Mouse (Mus musculus) heart, embryonic 12.5 days (tissue): Measurements from ENCODE around the gene Hist1h2ah. TPM values are rescaled to one million over a fixed set of nuclear protein-coding genes. Genes with fewer than 3 reads are reported as not detected.
A peak's percentile ranks its signal among the peaks of the same experiment; 100 is the strongest.

Experiments used
- ATAC-seq: fragments of 200-750 bp; cut with Nextera tagmentation; 2 replicates; pipeline ENCODE4 v1.8.0; 2017; ENCODE audit warnings: moderate TSS enrichment, moderate library complexity; ENCODE audit not compliant: insufficient number of reproducible peaks, low FRiP score
- H3K27ac ChIP-seq: fragments of 300-500 bp; sonication (generic); 2 replicates; pipeline ENCODE4 v1.5.1; 2016; ENCODE audit warnings: mild to moderate bottlenecking, moderate library complexity; ENCODE audit not compliant: poor library complexity, severe bottlenecking
- H3K27me3 ChIP-seq: fragments of 300-500 bp; sonication (generic); replicated peaks from 2 replicates; pipeline ENCODE4 v1.6.1; 2016; ENCODE audit warnings: mild to moderate bottlenecking, moderate library complexity
- H3K36me3 ChIP-seq: fragments of 300-500 bp; sonication (generic); 2 replicates; pipeline ENCODE4 v1.6.1; 2016; ENCODE audit warnings: mild to moderate bottlenecking, moderate library complexity
- H3K4me1 ChIP-seq: fragments of 300-500 bp; sonication (generic); replicated peaks from 2 replicates; pipeline ENCODE4 v1.6.1; 2016; ENCODE audit warnings: mild to moderate bottlenecking
- H3K4me2 ChIP-seq: fragments of 300-500 bp; sonication (generic); 2 replicates; pipeline ENCODE4 v1.6.1; 2016; ENCODE audit warnings: mild to moderate bottlenecking, moderate library complexity
- H3K4me3 ChIP-seq: fragments of 300-500 bp; sonication (generic); 2 replicates; pipeline ENCODE4 v1.5.1; 2016; ENCODE audit warnings: mild to moderate bottlenecking
- H3K9ac ChIP-seq: fragments of 300-500 bp; sonication (generic); 2 replicates; pipeline ENCODE4 v1.6.1; 2016; ENCODE audit warnings: mild to moderate bottlenecking, moderate library complexity
- H3K9me3 ChIP-seq: fragments of 300-500 bp; sonication (generic); replicated peaks from 2 replicates; pipeline ENCODE4 v1.6.1; 2016; ENCODE audit warnings: mild to moderate bottlenecking, moderate library complexity
- WGBS: fragments of 180-500 bp; shearing (Covaris S2); methylation state at CpG from one replicate; pipeline ENCODE4 v1.1.7; 2016; 5-methylcytosine and 5-hydroxymethylcytosine counted together
- polyA plus RNA-seq: library from polyadenylated mRNA; unstranded; fragments of >200 nt; fragmentation: Nextera tagmentation; extraction: Ambion mirVana; gene quantifications from 2 replicates; pipeline ENCODE4 v1.2.1, GENCODE M21; 2016

Hist1h2ah gene
- polyA plus RNA-seq, 1 experiment from 2014 or later: 3.7 TPM

DNA sequence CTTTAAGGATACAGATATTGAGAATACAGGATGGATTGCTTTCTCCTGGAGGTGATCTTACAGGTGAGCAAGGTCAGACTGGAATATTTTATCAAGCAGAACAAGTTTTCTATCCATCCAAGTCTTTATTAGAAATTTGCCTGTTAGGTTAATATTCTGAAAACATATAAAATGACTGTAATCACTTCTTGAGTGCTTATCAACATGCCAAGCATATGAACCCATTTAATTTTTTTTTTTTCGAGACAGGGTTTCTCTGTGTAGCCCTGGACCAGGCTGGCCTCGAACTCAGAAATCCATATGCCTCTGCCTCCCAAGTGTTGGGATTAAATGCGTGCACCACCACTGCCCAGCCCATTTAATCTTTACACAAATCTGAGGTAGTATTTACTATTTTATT, 1.6 kb upstream of the Hist1h2ah start:
- Histone ChIP-seq H3K4me1 (peaks cover 28% of the 10 kb centered on the region), H3K9ac (peak overlapping the region; percentile 68), H3K4me3 (peak overlapping the region; percentile 37), H3K36me3 (no peaks in the 10 kb centered on the region), H3K27me3 (no peaks in the 10 kb centered on the region), H3K4me2 (peak overlapping the region; percentile 70), H3K9me3 (no peaks in the 10 kb centered on the region), H3K27ac (peak overlapping the region; percentile 78)
- ATAC-seq: no peak
- 65% methylated on average over 3 of the region's 3 CpGs for WGBS

DNA sequence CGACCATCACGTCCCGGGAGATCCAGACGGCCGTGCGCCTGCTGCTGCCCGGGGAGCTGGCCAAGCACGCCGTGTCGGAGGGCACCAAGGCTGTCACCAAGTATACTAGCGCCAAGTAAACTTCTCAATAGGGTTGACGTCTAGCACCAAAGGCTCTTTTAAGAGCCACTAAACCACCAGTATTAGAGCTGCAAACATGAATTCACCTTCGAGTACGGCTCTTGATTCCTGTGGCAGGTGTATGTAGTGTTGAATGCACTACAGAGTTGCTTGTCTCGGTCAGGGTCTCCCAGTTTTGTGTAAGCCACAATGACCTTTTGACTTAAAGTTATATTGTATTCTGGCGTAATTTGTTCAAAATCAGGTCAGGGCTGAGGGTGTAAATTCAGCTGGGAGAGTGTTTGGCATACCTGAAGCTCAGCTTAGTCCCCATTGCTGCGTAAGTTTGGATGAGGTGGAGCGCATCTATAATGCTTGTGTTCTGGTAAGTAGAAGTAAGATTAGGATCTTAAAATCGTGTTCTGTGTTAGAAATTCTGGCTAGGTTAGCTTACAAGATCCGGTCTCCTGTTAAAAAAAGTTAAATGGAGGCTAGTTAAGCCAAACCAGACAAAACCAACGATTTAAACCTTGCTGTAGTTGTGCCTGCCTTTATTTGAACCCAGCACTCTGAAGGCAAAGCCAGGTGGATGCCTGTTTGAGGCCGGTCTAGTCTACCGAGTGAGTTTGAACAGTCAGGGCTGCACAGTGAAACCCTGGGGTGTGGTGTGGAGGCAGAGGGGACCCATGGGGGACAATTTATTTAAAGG, 985 bp upstream of the Hist1h2ah start:
- peak overlapping the region; percentile 78 for H3K27ac ChIP-seq
- peak; percentile 34 for ATAC-seq
- H3K4me1 ChIP-seq: peaks cover 27% of the 10 kb centered on the region
- peak overlapping the region; percentile 70 for H3K4me2 ChIP-seq
- WGBS: 7% methylated on average over 22 of the region's 23 CpGs
- H3K9ac ChIP-seq: peak overlapping the region; percentile 68
- H3K36me3 ChIP-seq: no peaks in the 10 kb centered on the region
- no peaks in the 10 kb centered on the region for H3K27me3 ChIP-seq
- H3K9me3 ChIP-seq: no peaks in the 10 kb centered on the region
- H3K4me3 ChIP-seq: peak overlapping the region; percentile 37

- H3K4me3 ChIP-seq: peak overlapping the region; percentile 48
- H3K27ac ChIP-seq: peak overlapping the region; percentile 77
- H3K9ac ChIP-seq: peak overlapping the region; percentile 76
- H3K9me3 ChIP-seq: no peaks in the 10 kb centered on the region
- peaks cover 18% of the 10 kb centered on the region for H3K4me1 ChIP-seq
- H3K36me3 ChIP-seq: no peaks in the 10 kb centered on the region
- under 1% methylated on average over 14 of the region's 14 CpGs for WGBS
- peak; percentile 43 for ATAC-seq
- peak overlapping the region; percentile 70 for H3K4me2 ChIP-seq
- no peaks in the 10 kb centered on the region for H3K27me3 ChIP-seq
These were observed 713 bp downstream of the Hist1h2ah start for GRCm38 (mm10) chr13:22034443-22035266.

- Histone ChIP-seq H3K27ac (no peak overlapping the region), H3K4me3 (peak overlapping the region; percentile 48), H3K27me3 (no peaks in the 10 kb centered on the region), H3K9ac (peak overlapping the region; percentile 23; the same call in 1 of the 2 replicates), H3K36me3 (no peaks in the 10 kb centered on the region), H3K9me3 (no peaks in the 10 kb centered on the region), H3K4me1 (peaks cover 18% of the 10 kb centered on the region), H3K4me2 (peak overlapping the region; percentile 70)
- ATAC-seq: no peak
- WGBS: 54% methylated on average over 5 of the region's 5 CpGs
These were observed 1.5 kb downstream of the Hist1h2ah start for GRCm38 (mm10) chr13:22033741-22034442.

GRCm38 (mm10) chr13:22030493-22030892, 4.9 kb downstream of the Hist1h2ah start:
- H3K36me3 ChIP-seq: no peaks in the 10 kb centered on the region
- H3K4me2 ChIP-seq: no peak overlapping the region
- H3K27ac ChIP-seq: no peak overlapping the region
- no peak overlapping the region for H3K4me3 ChIP-seq
- peaks cover 10% of the 10 kb centered on the region for H3K4me1 ChIP-seq
- H3K9me3 ChIP-seq: no peaks in the 10 kb centered on the region
- no peak for ATAC-seq
- no peaks in the 10 kb centered on the region for H3K27me3 ChIP-seq
- 17% methylated on average over 4 of the region's 4 CpGs for WGBS
- no peak overlapping the region for H3K9ac ChIP-seq

GRCm38 (mm10) chr13:22029928-22030327, 5.4 kb downstream of the Hist1h2ah start:
- Histone ChIP-seq H3K27ac (no peak overlapping the region), H3K4me2 (no peak overlapping the region), H3K9ac (no peak overlapping the region), H3K4me3 (no peak overlapping the region), H3K36me3 (no peaks in the 10 kb centered on the region), H3K9me3 (no peaks in the 10 kb centered on the region), H3K4me1 (peaks cover 10% of the 10 kb centered on the region), H3K27me3 (no peaks in the 10 kb centered on the region)
- 32% methylated on average over 8 of the region's 8 CpGs for WGBS
- ATAC-seq: no peak

- under 1% methylated on average over 40 of the region's 40 CpGs for WGBS
- no peaks in the 10 kb centered on the region for H3K27me3 ChIP-seq
- H3K9me3 ChIP-seq: no peaks in the 10 kb centered on the region
- peak overlapping the region; percentile 60 for H3K4me3 ChIP-seq
- H3K4me2 ChIP-seq: peak overlapping the region; percentile 66
- H3K36me3 ChIP-seq: no peaks in the 10 kb centered on the region
- H3K9ac ChIP-seq: peak overlapping the region; percentile 78
- ATAC-seq: peak; percentile 83
- H3K27ac ChIP-seq: peak overlapping the region; percentile 85
- peaks cover 1% of the 10 kb centered on the region for H3K4me1 ChIP-seq
These were observed 6.5 kb downstream of the Hist1h2ah start for GRCm38 (mm10) chr13:22028673-22029460.

- H3K4me2 ChIP-seq: peak overlapping the region; percentile 78
- WGBS: 2% methylated on average over 35 of the region's 35 CpGs
- H3K27me3 ChIP-seq: no peaks in the 10 kb centered on the region
- peak overlapping the region; percentile 66 for H3K4me3 ChIP-seq
- no peak; the same call in 1 of the 2 replicates for ATAC-seq
- no peaks in the 10 kb centered on the region for H3K9me3 ChIP-seq
- H3K4me1 ChIP-seq: no peaks in the 10 kb centered on the region
- H3K9ac ChIP-seq: peak overlapping the region; percentile 71
- no peaks in the 10 kb centered on the region for H3K36me3 ChIP-seq
- no peak overlapping the region for H3K27ac ChIP-seq
These were observed 9.0 kb downstream of the Hist1h2ah start for GRCm38 (mm10) chr13:22026058-22027031.

DNA sequence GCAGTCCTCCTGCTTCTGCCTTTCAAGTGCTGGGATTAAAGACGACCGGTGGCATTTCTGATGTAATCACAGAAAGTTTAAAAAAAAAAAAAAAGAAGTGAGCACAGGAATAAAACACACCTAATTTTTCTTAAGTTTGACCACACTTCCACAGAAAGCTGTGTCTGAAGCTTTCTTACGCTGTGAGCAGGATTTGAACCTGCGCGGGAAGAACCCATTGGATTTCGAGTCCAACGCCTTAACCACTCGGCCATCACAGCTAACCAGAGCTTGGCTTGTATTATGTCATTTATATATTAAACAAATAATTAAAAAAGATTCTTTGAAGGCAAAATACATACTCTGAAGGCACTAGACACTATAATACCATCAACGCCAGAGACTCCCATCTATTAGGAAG, 13.1 kb downstream of the Hist1h2ah start:
- no peaks in the 10 kb centered on the region for H3K9me3 ChIP-seq
- under 1% methylated on average over 9 of the region's 9 CpGs for WGBS

More for the DNA sequence above, 13.1 kb downstream of the Hist1h2ah start:
- Histone ChIP-seq H3K4me3 (peak overlapping the region; percentile 61), H3K4me2 (peak overlapping the region; percentile 79), H3K9ac (peak overlapping the region; percentile 71), H3K27me3 (no peaks in the 10 kb centered on the region), H3K36me3 (no peaks in the 10 kb centered on the region), H3K27ac (peak overlapping the region; percentile 47; the same call in 1 of the 2 replicates), H3K4me1 (no peaks in the 10 kb centered on the region)
- ATAC-seq: peak; percentile 80
